Mouse (Mus musculus): ENCODE data around the gene 1700016K19Rik.

DNA sequence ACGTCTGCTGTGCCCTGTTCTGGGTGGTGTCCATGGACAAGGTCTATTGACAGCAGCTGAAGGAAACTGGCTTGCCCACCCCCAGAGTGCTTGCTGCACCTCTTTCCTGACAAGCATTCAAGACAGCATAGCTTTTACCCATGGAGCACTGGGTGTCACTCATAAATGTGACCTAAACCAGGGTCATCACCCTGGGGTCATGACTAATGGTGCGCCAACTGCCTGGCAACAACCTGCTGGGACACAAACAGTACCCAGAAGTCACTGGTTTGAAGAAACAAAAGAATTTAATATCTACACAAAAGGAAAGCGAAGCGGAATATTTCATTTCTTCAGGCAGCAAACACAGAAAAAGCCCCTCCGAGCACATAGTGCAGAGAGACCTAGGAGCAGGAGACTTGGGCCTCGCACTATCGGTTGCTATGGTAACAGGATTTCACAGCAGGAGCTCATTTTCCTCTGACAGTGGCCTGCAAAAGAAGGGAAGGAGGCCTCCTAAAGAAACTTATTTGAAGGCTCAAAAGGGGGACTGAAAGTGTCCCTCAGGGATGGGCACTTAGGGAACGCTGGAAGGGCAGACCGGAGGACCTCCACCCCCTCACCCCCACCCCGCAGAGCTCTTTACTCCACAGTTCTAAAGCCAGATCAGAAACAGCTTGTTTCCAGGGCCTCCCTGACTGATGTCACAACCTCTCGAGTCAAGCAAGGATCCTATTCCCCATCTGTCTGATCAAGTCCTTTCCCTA lies 35.8 kb upstream of the 1700016K19Rik start:
- TF ChIP-seq EP300 (IDR thresholded peaks at IDR 0.05; ENCODE audit: insufficient read depth, low read depth, low read length) (no peak), CTCF (IDR thresholded peaks at IDR 0.05) (no peak)

Measured in heart, adult 2 months (tissue).